In the genomic region with DNA sequence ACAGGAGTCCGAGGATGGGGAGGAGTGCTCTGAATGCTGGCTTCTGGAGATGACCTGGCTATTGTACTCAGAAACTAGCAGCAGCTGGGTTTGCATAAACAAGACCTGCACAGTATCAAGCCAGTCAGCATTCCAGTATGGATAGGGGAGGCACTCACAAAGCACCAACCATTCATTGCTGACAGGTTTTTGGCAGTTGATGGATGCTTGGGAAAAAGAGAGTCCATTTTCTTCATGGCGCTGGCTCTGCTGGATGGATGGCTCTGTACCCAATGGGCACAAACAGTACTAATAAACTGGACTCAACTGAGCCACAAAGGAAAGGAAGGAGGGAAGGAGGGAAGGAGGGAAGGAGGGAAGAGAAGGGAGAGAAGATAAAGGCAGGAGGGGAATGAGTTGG, we compare ENCODE assay signal across 29 mouse cellular contexts. TPM values are rescaled to one million over a fixed set of nuclear protein-coding genes. Genes with fewer than 3 reads are reported as not detected.
A peak's percentile ranks its signal among the peaks of the same experiment; 100 is the strongest.
DNase-seq lines count a peak whose midpoint lies in the region; ATAC-seq and TF ChIP-seq lines count a peak whose summit lies in the region.
"Had no signal": no experiment of that assay in that cellular context is flagged by ENCODE, and none has a peak within 500 bp of the region (broad histone marks: within the 10 kb centered on the region; RNA-seq: fewer than 3 reads in every experiment).

No protein-coding gene starts in this region.

- no peak overlapping the region for H3K9ac ChIP-seq in forebrain, embryonic 16.5 days (replicated peaks; ENCODE audit: low read depth, low read length)
- H3K9ac ChIP-seq in forebrain, embryonic 13.5 days: no peak overlapping the region
- no peak overlapping the region for H3K9ac ChIP-seq in hindbrain, embryonic 16.5 days (ENCODE audit: low read depth, low read length)
- no peak overlapping the region for H3K9ac ChIP-seq in hindbrain, embryonic 14.5 days
- H3K9ac ChIP-seq: embryonic facial prominence, embryonic 13.5 days; heart, embryonic 13.5 days; hindbrain, embryonic 13.5 days had no signal

- WGBS in forebrain, embryonic 16.5 days: 42% methylated on average over 2 of the region's 2 CpGs
- 57% methylated on average over 2 of the region's 2 CpGs for WGBS in forebrain, embryonic 13.5 days
- WGBS in hindbrain, embryonic 16.5 days: 56% methylated on average over 2 of the region's 2 CpGs
- WGBS in hindbrain, embryonic 14.5 days: 67% methylated on average over 2 of the region's 2 CpGs

- no peak overlapping the region for H3K4me2 ChIP-seq in forebrain, embryonic 16.5 days (ENCODE audit: low read length)
- no peak overlapping the region for H3K4me2 ChIP-seq in forebrain, embryonic 13.5 days
- no peak overlapping the region for H3K4me2 ChIP-seq in hindbrain, embryonic 16.5 days (ENCODE audit: low read length)
- no peak overlapping the region for H3K4me2 ChIP-seq in hindbrain, embryonic 14.5 days (replicated peaks)
- H3K4me2 ChIP-seq: embryonic facial prominence, embryonic 13.5 days; heart, embryonic 13.5 days; hindbrain, embryonic 13.5 days had no signal

- H3K4me1 ChIP-seq in forebrain, embryonic 16.5 days (replicated peaks; ENCODE audit: control insufficient read depth, insufficient read depth, low read length): peaks cover under 1% of the 10 kb centered on the region
- H3K4me1 ChIP-seq in forebrain, embryonic 13.5 days: no peaks in the 10 kb centered on the region
- H3K4me1 ChIP-seq in hindbrain, embryonic 16.5 days (ENCODE audit: control insufficient read depth, insufficient read depth, low read depth, low read length): no peaks in the 10 kb centered on the region
- H3K4me1 ChIP-seq in hindbrain, embryonic 14.5 days (replicated peaks; ENCODE audit: control insufficient read depth, insufficient read depth, low read length): no peaks in the 10 kb centered on the region
- H3K4me1 ChIP-seq: embryonic facial prominence, embryonic 10.5 days; embryonic facial prominence, embryonic 13.5 days; hindbrain, embryonic 10.5 days; hindbrain, embryonic 13.5 days had no signal

- H3K36me3 ChIP-seq in forebrain, embryonic 16.5 days (ENCODE audit: control insufficient read depth, insufficient read depth): no peaks in the 10 kb centered on the region
- no peaks in the 10 kb centered on the region for H3K36me3 ChIP-seq in forebrain, embryonic 13.5 days (ENCODE audit: poor library complexity, severe bottlenecking)
- no peaks in the 10 kb centered on the region for H3K36me3 ChIP-seq in hindbrain, embryonic 16.5 days (ENCODE audit: control insufficient read depth, insufficient read depth, low read length)
- no peaks in the 10 kb centered on the region for H3K36me3 ChIP-seq in hindbrain, embryonic 14.5 days (replicated peaks; ENCODE audit: control insufficient read depth, insufficient read depth)
- H3K36me3 ChIP-seq: embryonic facial prominence, embryonic 10.5 days; embryonic facial prominence, embryonic 13.5 days; heart, embryonic 10.5 days; heart, embryonic 13.5 days; hindbrain, embryonic 10.5 days; hindbrain, embryonic 13.5 days had no signal

- H3K27me3 ChIP-seq in forebrain, embryonic 16.5 days (replicated peaks; ENCODE audit: control insufficient read depth, insufficient read depth, low read length): no peaks in the 10 kb centered on the region
- H3K27me3 ChIP-seq in forebrain, embryonic 13.5 days: 0 out of 2 replicates have a peak, but pooled peaks cover 2% of the 10 kb centered on the region
- no peaks in the 10 kb centered on the region for H3K27me3 ChIP-seq in hindbrain, embryonic 16.5 days (replicated peaks; ENCODE audit: control insufficient read depth, insufficient read depth, low read length)
- H3K27me3 ChIP-seq in hindbrain, embryonic 14.5 days (ENCODE audit: control insufficient read depth, insufficient read depth, low read length): no peaks in the 10 kb centered on the region
- H3K27me3 ChIP-seq: embryonic facial prominence, embryonic 13.5 days; heart, embryonic 13.5 days; hindbrain, embryonic 13.5 days; Patski had no signal

- TF ChIP-seq POLR2A in brain, embryonic 14.5 days (IDR thresholded peaks at IDR 0.05; ENCODE audit: borderline replicate concordance, extremely low read depth, insufficient read depth, insufficient read length, poor library complexity, severe bottlenecking): no peak

- TF ChIP-seq CTCF in brain, embryonic 14.5 days (IDR thresholded peaks at IDR 0.05; ENCODE audit: borderline replicate concordance, extremely low read depth, insufficient read depth, insufficient read length): no peak

- no peaks in the 10 kb centered on the region for H3K9me3 ChIP-seq in forebrain, embryonic 16.5 days (ENCODE audit: control insufficient read depth, low read length)
- H3K9me3 ChIP-seq in forebrain, embryonic 13.5 days (replicated peaks): no peaks in the 10 kb centered on the region
- H3K9me3 ChIP-seq in hindbrain, embryonic 16.5 days (ENCODE audit: control insufficient read depth, low read length): no peaks in the 10 kb centered on the region
- H3K9me3 ChIP-seq in hindbrain, embryonic 14.5 days (ENCODE audit: control insufficient read depth, low read length): no peaks in the 10 kb centered on the region
- H3K9me3 ChIP-seq: embryonic facial prominence, embryonic 10.5 days; embryonic facial prominence, embryonic 13.5 days; heart, embryonic 10.5 days; heart, embryonic 13.5 days; hindbrain, embryonic 10.5 days; hindbrain, embryonic 13.5 days had no signal

- no peak overlapping the region for H3K27ac ChIP-seq in forebrain, embryonic 16.5 days (ENCODE audit: low read length)
- H3K27ac ChIP-seq in forebrain, embryonic 13.5 days: no peak overlapping the region
- H3K27ac ChIP-seq in hindbrain, embryonic 16.5 days (ENCODE audit: low read depth, low read length): no peak overlapping the region
- no peak overlapping the region for H3K27ac ChIP-seq in hindbrain, embryonic 14.5 days
- H3K27ac ChIP-seq: embryonic facial prominence, embryonic 10.5 days; embryonic facial prominence, embryonic 13.5 days; heart, adult 2 months; heart, embryonic 10.5 days; heart, embryonic 13.5 days; hindbrain, embryonic 10.5 days; hindbrain, embryonic 13.5 days had no signal

- no peak overlapping the region for H3K4me3 ChIP-seq in forebrain, embryonic 16.5 days (replicated peaks; ENCODE audit: low read length)
- no peak overlapping the region for H3K4me3 ChIP-seq in forebrain, embryonic 13.5 days
- H3K4me3 ChIP-seq in hindbrain, embryonic 16.5 days (ENCODE audit: low read length): no peak overlapping the region
- no peak overlapping the region for H3K4me3 ChIP-seq in hindbrain, embryonic 14.5 days (replicated peaks; ENCODE audit: low read length)
- H3K4me3 ChIP-seq: embryonic facial prominence, embryonic 10.5 days; embryonic facial prominence, embryonic 13.5 days; erythroblast, embryonic 14.5 days; heart, adult 2 months; heart, embryonic 10.5 days; heart, embryonic 13.5 days; hindbrain, embryonic 10.5 days; hindbrain, embryonic 13.5 days had no signal

- no peak for DNase-seq in hindbrain, embryonic 14.5 days (ENCODE audit: low spot score)
- peak; percentile 29 for DNase-seq in Muller cell, postnatal 12 days (ENCODE audit: inconsistent ontology term)
- peak; percentile 60 for DNase-seq in brain, embryonic 14.5 days (ENCODE audit: low read depth)
- DNase-seq: adrenal gland, adult 2 months; adrenal gland, postnatal 14 days; cerebellum, adult 11-12 months; cerebellum, adult 8-10 months; cerebellum, postnatal 10 days; cerebellum, postnatal 36 days; embryo, embryonic 11 days; gastrocnemius, postnatal 25 days; heart, adult 2 months; heart, postnatal 36 days; kidney, adult 18-20 months; kidney, adult 9 months had no signal

- ATAC-seq in forebrain, embryonic 16.5 days: peak; percentile 72
- ATAC-seq in forebrain, embryonic 13.5 days: no peak
- ATAC-seq in hindbrain, embryonic 16.5 days: peak; percentile 30; the same call in 1 of the 2 replicates
- no peak for ATAC-seq in hindbrain, embryonic 14.5 days (ENCODE audit: low FRiP score)
- ATAC-seq in megakaryocyte, adult 5-6 weeks (ENCODE audit: poor library complexity, severe bottlenecking): no peak
- ATAC-seq: inflammation-experienced regulatory T-cells, adult 6 months; intestine, embryonic 16.5 days; Patski had no signal

RNA-seq across cellular contexts. Expression of a gene that starts 53.8 kb away (rescaled TPM):
- polyA plus RNA-seq in forebrain, embryonic 16.5 days (2015; fragmentation: Nextera tagmentation; extraction: Ambion mirVana): 9.2 and 10.9 TPM in 2 replicates
- polyA plus RNA-seq in forebrain, embryonic 13.5 days (2015; fragmentation: Nextera tagmentation; extraction: Ambion mirVana): 7.5 and 9.4 TPM in 2 replicates
- polyA plus RNA-seq in hindbrain, embryonic 16.5 days (2015; fragmentation: Nextera tagmentation; extraction: Ambion mirVana): 8.7 and 9.4 TPM in 2 replicates
- polyA plus RNA-seq in hindbrain, embryonic 14.5 days (2014; fragmentation: Nextera tagmentation; extraction: Ambion mirVana): 9.1 and 10.4 TPM in 2 replicates
- 5.3 and 7.4 TPM in 2 replicates for polyA plus RNA-seq in brain, embryonic 14.5 days (2012; rRNA removed)
- total RNA-seq in megakaryocyte, adult 5-6 weeks (2015): 38.5 and 40.6 TPM in 2 replicates
- 26.4 and 39.1 TPM in 2 replicates for total RNA-seq in megakaryocyte, adult 5-6 weeks (2017)

Comparison
In these comparisons a context has a peak if more than half of its experiments do, and no peak if none do; other contexts are left out.
1. ATAC-seq: peak in forebrain, embryonic 16.5 days (single experiment) and hindbrain, embryonic 16.5 days (single experiment); none in forebrain, embryonic 13.5 days (single experiment), hindbrain, embryonic 14.5 days (single experiment) and megakaryocyte, adult 5-6 weeks (single experiment).